Mouse (Mus musculus): Measurements from ENCODE around the gene Nr4a3. TPM values are rescaled to one million over a fixed set of nuclear protein-coding genes. Genes with fewer than 3 reads are reported as not detected.

Nr4a3 gene
- polyA plus RNA-seq, 1 experiment from 2014 or later: 7.2 TPM

DNA sequence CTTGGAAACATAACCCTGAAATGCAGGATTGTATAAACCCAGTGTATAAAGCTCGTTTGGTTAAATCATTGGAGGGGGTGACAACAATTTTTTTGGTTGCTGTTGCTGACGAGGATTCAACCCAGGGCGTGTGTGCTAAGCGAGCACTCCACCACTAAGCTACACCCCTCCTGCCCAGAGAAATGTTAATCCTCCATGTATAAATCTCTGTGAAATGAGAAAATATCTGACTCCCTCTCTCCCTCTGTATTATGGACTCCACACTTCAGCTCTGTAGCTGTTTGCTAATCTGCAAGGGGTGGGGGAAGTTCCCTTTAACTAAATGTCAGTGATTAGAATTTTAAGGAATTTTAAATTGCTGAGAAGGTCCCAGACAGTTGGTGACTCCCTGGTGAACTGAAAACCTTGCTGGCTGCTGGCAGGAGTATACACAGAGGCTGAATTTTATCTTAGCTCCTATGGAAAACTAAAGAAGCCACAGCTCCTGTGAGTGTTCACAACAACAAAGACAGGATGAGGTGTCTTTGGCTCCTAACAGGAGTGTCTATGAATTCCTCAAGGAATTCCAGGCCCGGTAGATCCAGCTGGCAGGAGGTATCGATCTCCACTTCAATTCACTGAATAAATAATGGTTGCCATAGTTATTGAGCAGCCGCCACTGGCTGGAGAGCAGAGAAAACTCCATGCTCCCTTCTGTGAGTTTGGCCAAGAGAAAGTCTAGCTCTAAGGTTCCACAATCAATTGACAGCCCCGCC is 34.5 kb downstream of the Nr4a3 start:
- Histone ChIP-seq H3K4me2 (replicated peaks) (no peak overlapping the region), H3K4me1 (peaks cover 8% of the 10 kb centered on the region; the same call in 1 of the 2 replicates), H3K36me3 (no peaks in the 10 kb centered on the region), H3K4me3 (no peak overlapping the region), H3K9ac (replicated peaks) (no peak overlapping the region), H3K27me3 (no peaks in the 10 kb centered on the region), H3K27ac (replicated peaks) (peak overlapping the region; percentile 18; the same call in 1 of the 2 replicates), H3K9me3 (no peaks in the 10 kb centered on the region)
- ATAC-seq (replicated peaks): peak; percentile 38; the same call in 1 of the 2 replicates
- 31% methylated on average over 8 of the region's 8 CpGs for WGBS

DNA sequence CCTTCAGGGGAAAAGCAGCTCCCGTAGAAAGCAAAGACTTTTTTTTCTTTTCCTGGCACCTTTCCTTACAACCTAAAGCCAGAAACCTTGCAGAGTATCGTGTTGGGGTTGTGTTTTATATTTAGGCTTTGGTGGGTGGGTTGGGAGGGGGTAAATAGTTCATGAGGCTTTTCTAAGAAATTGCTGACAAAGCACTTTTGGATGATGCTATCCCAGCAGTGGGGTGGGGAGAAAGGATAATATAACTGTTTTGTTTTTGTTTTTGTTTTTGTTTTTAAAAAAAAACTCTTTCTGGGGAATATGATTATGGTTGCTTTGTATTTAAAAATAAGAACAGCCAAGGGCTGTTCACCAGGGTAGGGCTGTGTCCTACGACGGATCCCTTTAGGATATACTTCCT is 38.5 kb downstream of the Nr4a3 start:
- Histone ChIP-seq H3K36me3 (no peaks in the 10 kb centered on the region), H3K27me3 (no peaks in the 10 kb centered on the region), H3K4me2 (replicated peaks) (no peak overlapping the region), H3K9me3 (no peaks in the 10 kb centered on the region), H3K9ac (replicated peaks) (no peak overlapping the region), H3K4me3 (no peak overlapping the region), H3K27ac (replicated peaks) (no peak overlapping the region), H3K4me1 (no peaks in the 10 kb centered on the region; the same call in 1 of the 2 replicates)
- WGBS: 85% methylated on average over 4 of the region's 4 CpGs
- no peak for ATAC-seq (replicated peaks)

DNA sequence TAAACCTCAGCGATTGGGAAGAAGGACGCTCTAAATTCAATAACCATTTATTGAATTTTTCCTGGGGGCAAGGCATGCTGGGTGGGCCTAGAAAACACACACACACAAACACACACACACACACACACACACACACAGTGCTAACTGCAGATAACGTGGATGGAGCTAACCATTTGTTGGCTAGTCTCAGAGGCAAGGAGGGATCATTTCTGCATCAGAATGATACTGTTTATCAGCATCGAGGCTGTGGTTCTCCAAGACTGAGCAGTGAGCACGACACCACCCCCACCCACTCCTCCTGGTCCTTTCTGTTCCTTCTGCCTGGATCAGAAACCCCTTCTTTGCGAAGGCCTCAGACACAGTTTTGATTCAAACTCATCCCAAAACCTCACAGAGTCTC is 41.7 kb downstream of the Nr4a3 start:
- Histone ChIP-seq H3K36me3 (no peaks in the 10 kb centered on the region), H3K9ac (replicated peaks) (no peak overlapping the region), H3K27ac (replicated peaks) (no peak overlapping the region), H3K4me1 (no peaks in the 10 kb centered on the region), H3K4me3 (no peak overlapping the region), H3K9me3 (no peaks in the 10 kb centered on the region), H3K27me3 (no peaks in the 10 kb centered on the region), H3K4me2 (replicated peaks) (no peak overlapping the region)
- WGBS: 57% methylated on average over 6 of the region's 6 CpGs
- no peak for ATAC-seq (replicated peaks)

DNA sequence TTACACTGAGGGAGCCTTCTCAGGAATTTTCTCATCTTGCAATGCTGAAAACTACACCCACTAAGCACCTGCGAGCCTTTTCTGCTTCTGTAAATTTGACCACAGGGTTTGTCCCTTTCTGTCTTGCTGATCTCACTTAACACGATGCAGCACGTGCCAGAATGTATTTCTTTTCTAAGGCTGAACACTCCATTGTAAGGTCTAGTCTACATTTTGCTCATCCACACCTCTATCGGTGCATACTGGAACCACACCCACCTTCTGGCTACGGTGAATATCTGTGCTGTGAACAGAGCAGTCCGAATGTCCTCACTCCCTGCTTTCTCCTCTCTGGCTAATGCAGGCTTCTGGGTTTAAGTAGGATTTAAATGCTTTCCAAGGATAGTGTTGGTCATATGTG is 42.5 kb downstream of the Nr4a3 start:
- H3K36me3 ChIP-seq: no peaks in the 10 kb centered on the region
- H3K9ac ChIP-seq (replicated peaks): no peak overlapping the region
- H3K4me2 ChIP-seq (replicated peaks): no peak overlapping the region
- 82% methylated on average over 6 of the region's 6 CpGs for WGBS
- no peak overlapping the region for H3K27ac ChIP-seq (replicated peaks)
- H3K27me3 ChIP-seq: no peaks in the 10 kb centered on the region
- no peaks in the 10 kb centered on the region for H3K4me1 ChIP-seq
- no peak for ATAC-seq (replicated peaks)
- H3K9me3 ChIP-seq: no peaks in the 10 kb centered on the region
- no peak overlapping the region for H3K4me3 ChIP-seq

DNA sequence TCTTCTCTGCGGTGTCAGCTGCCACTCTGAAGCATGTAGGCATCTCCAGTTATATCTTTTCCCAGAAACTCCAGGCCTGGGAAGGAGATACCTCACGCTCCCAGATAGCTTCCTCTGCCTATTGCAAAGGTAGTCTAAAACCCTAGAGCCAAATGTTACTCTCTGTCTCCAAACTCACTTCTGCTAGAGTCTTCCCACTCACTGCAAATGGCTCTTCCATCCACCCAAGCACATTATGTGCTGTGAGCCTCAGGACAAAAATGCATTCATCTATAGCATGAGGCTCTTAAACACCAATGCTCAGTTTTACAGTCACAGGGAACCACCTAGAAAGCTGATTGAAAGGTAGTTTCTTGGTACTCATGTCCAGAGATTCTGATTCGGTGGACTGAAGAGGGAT is 48.3 kb downstream of the Nr4a3 start:
- Histone ChIP-seq H3K9ac (replicated peaks) (no peak overlapping the region), H3K4me3 (no peak overlapping the region), H3K27ac (replicated peaks) (no peak overlapping the region), H3K4me1 (no peaks in the 10 kb centered on the region), H3K27me3 (no peaks in the 10 kb centered on the region), H3K4me2 (replicated peaks) (no peak overlapping the region), H3K36me3 (no peaks in the 10 kb centered on the region), H3K9me3 (no peaks in the 10 kb centered on the region)
- WGBS: 84% methylated on average over 3 of the region's 3 CpGs
- ATAC-seq (replicated peaks): no peak

DNA sequence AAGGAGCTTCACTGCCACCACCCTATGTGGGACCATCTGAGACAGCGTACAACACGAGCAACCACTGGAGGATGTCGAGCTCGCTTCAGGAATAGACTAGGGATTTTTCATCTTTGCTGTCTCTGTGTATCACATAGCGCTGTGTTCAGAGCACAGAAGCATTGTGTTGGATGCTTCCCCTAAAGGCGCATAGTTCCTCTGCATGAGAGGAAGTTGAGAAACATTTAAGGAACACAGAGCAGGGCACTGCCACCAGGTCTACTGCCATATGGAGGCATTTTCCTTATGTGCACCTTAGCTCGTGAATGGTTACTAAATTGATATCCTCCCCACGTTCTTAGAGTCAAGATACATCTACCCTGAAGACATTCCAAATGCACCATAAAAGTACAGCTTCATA is 55.3 kb downstream of the Nr4a3 start:
- Histone ChIP-seq H3K9me3 (no peaks in the 10 kb centered on the region), H3K9ac (replicated peaks) (no peak overlapping the region), H3K36me3 (no peaks in the 10 kb centered on the region), H3K27ac (replicated peaks) (no peak overlapping the region), H3K4me3 (no peak overlapping the region), H3K4me2 (replicated peaks) (no peak overlapping the region), H3K27me3 (no peaks in the 10 kb centered on the region), H3K4me1 (no peaks in the 10 kb centered on the region)
- WGBS: 90% methylated on average over 8 of the region's 8 CpGs
- ATAC-seq (replicated peaks): no peak

DNA sequence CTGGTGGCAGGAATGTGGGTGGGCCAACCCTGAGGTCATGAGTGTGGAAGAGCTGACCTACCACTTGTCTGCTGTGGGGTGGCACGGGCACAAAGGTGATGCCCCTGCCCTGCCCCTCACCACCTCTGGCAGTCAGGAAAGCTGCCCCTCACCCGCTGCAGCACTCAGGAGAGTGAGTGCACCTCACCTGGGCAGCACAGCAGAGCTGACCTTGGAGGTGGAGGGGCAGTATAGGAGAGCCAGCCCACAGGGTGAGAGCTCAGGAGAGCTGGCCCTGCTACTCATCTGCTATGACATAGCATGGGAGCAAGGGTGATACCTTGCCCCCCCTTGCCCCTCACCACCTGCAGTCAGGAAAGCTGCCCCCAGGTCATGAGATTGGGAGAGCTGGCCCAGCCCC is 57.0 kb downstream of the Nr4a3 start:
- Histone ChIP-seq H3K4me1 (no peaks in the 10 kb centered on the region), H3K27me3 (no peaks in the 10 kb centered on the region), H3K4me3 (no peak overlapping the region), H3K4me2 (replicated peaks) (no peak overlapping the region), H3K27ac (replicated peaks) (no peak overlapping the region), H3K9ac (replicated peaks) (no peak overlapping the region), H3K9me3 (no peaks in the 10 kb centered on the region), H3K36me3 (no peaks in the 10 kb centered on the region)
- ATAC-seq (replicated peaks): no peak
- 89% methylated on average over 2 of the region's 2 CpGs for WGBS

DNA sequence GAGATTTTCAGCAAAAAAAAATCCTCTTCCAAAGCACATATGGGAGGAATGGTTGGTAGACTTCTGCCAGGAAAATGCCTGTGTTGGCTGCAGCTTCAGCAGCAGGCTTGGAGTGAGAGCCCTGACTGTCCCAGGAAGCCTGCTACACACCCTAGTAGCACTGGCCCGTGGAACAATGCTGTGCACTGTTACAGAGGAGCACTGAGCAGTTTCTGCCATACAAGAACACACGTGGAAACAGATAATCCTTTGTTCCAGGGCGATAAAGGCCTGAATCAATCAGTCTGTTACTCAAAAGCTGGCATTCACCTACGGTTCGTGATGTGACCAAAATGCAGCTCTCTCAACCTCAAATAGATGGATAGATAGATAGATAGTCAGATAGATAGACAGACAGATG is 60.4 kb downstream of the Nr4a3 start:
- H3K36me3 ChIP-seq: no peaks in the 10 kb centered on the region
- H3K9ac ChIP-seq (replicated peaks): no peak overlapping the region
- no peaks in the 10 kb centered on the region for H3K4me1 ChIP-seq
- H3K4me3 ChIP-seq: no peak overlapping the region
- 0 out of 2 replicates have a peak overlapping the region, but pooled peaks have one; percentile 33 for H3K27ac ChIP-seq (replicated peaks)
- no peaks in the 10 kb centered on the region for H3K9me3 ChIP-seq
- no peak for ATAC-seq (replicated peaks)
- 73% methylated on average over 5 of the region's 5 CpGs for WGBS
- no peak overlapping the region for H3K4me2 ChIP-seq (replicated peaks)
- H3K27me3 ChIP-seq: no peaks in the 10 kb centered on the region

DNA sequence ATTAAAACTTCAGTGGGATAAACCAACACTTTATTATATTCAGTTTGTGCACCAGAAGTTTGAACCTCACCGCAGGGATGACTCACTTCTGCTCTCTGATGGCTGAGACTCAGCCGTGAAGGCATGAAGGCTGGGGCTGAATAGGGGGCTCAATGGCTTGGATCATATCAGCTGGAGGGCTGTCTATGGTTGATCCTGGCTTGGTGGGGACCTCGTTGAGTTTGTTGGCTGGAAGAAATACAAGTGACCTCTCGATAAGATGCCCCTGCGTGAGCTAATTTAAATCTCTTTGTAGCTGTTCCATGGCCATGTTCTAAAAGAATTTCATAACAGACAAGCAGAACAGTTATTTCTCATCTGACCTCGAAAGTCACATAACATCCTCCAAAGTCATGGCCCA is 62.1 kb downstream of the Nr4a3 start:
- no peaks in the 10 kb centered on the region for H3K27me3 ChIP-seq
- WGBS: 89% methylated on average over 6 of the region's 6 CpGs
- ATAC-seq (replicated peaks): no peak

DNA sequence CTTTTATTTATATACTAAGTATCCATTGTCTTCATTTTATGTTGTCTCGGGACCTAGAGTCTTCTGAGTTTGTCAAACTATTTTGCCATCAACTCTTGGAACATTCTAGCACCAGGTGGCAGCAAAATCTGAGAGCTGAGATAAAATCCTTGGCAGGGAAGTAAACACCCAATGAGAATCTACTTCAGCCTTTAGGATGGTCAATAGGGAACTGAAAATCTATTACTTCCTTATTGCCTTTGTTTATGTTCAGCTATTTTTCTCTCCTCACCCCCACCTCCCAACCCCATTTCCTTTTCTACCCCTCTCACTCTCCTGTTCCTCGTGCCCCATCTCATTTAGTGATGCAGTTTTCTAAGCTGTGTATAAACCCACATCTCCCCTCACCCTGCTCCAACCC is 63.6 kb downstream of the Nr4a3 start:
- H3K36me3 ChIP-seq: no peaks in the 10 kb centered on the region
- ATAC-seq (replicated peaks): no peak
- H3K27ac ChIP-seq (replicated peaks): no peak overlapping the region
- no peak overlapping the region for H3K9ac ChIP-seq (replicated peaks)
- H3K4me1 ChIP-seq: no peaks in the 10 kb centered on the region
- 79% methylated on average over 2 of the region's 2 CpGs for WGBS
- no peak overlapping the region for H3K4me2 ChIP-seq (replicated peaks)
- H3K9me3 ChIP-seq: no peaks in the 10 kb centered on the region
- H3K4me3 ChIP-seq: no peak overlapping the region
- H3K27me3 ChIP-seq: no peaks in the 10 kb centered on the region

More for the DNA sequence above, 62.1 kb downstream of the Nr4a3 start:
- Histone ChIP-seq H3K9me3 (no peaks in the 10 kb centered on the region), H3K4me1 (no peaks in the 10 kb centered on the region), H3K27ac (replicated peaks) (no peak overlapping the region), H3K9ac (replicated peaks) (no peak overlapping the region), H3K36me3 (no peaks in the 10 kb centered on the region), H3K4me3 (no peak overlapping the region), H3K4me2 (replicated peaks) (no peak overlapping the region)

DNA sequence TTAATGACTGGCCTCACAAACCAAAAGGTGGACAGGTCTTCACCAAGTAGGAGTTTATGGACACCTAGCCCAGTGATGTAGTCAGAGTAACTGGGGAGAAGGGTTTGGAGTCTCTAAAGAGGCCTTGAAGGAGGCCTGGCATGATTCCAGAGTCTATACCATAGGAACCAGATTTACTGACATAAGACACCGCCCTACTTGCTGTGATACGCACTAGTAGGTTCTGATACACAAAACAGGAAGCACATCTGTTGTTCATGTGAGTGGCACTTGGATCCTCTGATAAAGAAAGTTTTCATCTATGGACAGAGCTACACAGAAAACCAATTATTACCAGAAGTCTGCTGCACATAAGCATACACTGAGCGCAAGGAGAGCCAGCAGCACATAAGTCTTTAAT is 65.4 kb downstream of the Nr4a3 start:
- Histone ChIP-seq H3K4me3 (no peak overlapping the region), H3K36me3 (no peaks in the 10 kb centered on the region), H3K27me3 (no peaks in the 10 kb centered on the region), H3K9ac (replicated peaks) (no peak overlapping the region), H3K4me1 (no peaks in the 10 kb centered on the region), H3K9me3 (no peaks in the 10 kb centered on the region), H3K27ac (replicated peaks) (no peak overlapping the region), H3K4me2 (replicated peaks) (no peak overlapping the region)
- no peak for ATAC-seq (replicated peaks)
- 78% methylated on average over 3 of the region's 3 CpGs for WGBS

DNA sequence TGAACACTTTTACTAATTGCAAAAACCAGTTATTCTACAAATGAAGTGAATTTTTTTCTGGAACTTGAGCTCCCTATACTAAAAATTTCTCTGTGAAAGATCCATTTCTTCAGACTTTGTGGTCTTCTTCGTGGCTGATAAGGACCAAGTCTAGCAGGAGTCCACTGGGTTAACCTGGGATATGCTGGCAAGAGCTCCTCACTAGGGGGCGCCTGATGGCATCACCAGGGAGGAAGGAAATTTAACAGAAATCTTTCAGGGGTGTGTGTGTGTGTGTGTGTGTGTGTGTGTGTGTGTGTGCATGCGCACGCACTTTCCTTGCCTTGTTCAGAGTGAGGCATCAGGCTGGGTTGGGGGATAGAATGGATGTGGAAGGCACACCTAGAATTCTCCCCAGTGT is 71.2 kb downstream of the Nr4a3 start:
- 68% methylated on average over 4 of the region's 4 CpGs for WGBS
- H3K27ac ChIP-seq (replicated peaks): no peak overlapping the region
- no peak overlapping the region for H3K4me3 ChIP-seq
- no peaks in the 10 kb centered on the region for H3K9me3 ChIP-seq
- H3K27me3 ChIP-seq: no peaks in the 10 kb centered on the region
- H3K4me1 ChIP-seq: no peaks in the 10 kb centered on the region
- no peaks in the 10 kb centered on the region for H3K36me3 ChIP-seq
- no peak for ATAC-seq (replicated peaks)
- no peak overlapping the region for H3K4me2 ChIP-seq (replicated peaks)
- H3K9ac ChIP-seq (replicated peaks): no peak overlapping the region

DNA sequence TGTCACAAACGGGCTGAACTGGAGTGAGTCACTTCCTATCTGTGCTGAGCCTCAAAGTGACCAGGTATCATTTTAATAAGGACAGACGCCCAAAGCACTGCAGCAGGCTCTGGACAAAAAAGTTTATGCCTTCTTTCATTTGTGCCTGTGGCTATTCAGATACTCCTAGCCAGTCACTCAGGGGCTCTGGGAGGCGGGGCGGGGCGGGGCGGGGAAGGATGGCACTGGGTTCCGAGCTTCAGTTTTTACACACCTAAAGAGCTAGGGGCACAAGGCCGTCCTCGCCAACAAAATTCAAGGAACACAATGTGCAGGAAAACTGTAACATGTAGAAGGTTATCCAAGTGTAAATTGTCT is 79.4 kb downstream of the Nr4a3 start:
- H3K4me2 ChIP-seq (replicated peaks): peak overlapping the region; percentile 69

More for the DNA sequence above, 79.4 kb downstream of the Nr4a3 start:
- no peaks in the 10 kb centered on the region for H3K9me3 ChIP-seq
- 5% methylated on average over 9 of the region's 9 CpGs for WGBS
- no peak overlapping the region for H3K27ac ChIP-seq (replicated peaks)
- no peaks in the 10 kb centered on the region for H3K36me3 ChIP-seq
- H3K27me3 ChIP-seq: no peaks in the 10 kb centered on the region
- peak overlapping the region; percentile 74; the same call in 1 of the 2 replicates for H3K9ac ChIP-seq (replicated peaks)
- ATAC-seq (replicated peaks): peak; percentile 84
- peak overlapping the region; percentile 74 for H3K4me3 ChIP-seq
- H3K4me1 ChIP-seq: no peaks in the 10 kb centered on the region

Data from forebrain, embryonic 15.5 days (tissue).